Mouse (Mus musculus): ENCODE measurements around the gene Afg3l1.

DNA sequence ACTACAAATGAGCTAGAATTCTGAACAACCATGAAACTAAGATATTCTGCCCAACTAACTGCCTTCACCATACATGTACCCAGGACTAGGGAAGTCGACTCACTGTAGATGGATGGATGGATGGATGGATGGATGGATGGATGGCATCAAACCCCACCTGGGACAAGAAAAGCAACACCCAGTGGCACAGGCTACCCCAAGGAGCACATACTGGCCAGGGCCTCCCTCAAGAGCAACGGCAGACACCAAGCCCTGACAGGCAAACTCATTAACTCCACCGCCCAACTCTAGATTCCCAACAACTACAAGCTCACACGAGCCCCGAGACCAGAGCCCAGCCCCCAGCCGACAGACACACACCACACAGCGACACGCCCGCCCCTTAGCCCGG, 59.3 kb downstream of the Afg3l1 start:
- TF ChIP-seq CTCF (IDR thresholded peaks at IDR 0.05; ENCODE audit: low read depth, low read length) (no peak), POLR2A (IDR thresholded peaks at IDR 0.05; ENCODE audit: borderline replicate concordance, low read depth, low read length) (no peak)
